Mouse (Mus musculus): ENCODE results near the gene Dnal1. TPM values are rescaled to one million over a fixed set of nuclear protein-coding genes. Genes with fewer than 3 reads are reported as not detected.
A peak's percentile ranks its signal among the peaks of the same experiment; 100 is the strongest.

The Dnal1 gene
- polyA plus RNA-seq, 1 experiment = not detected

DNA sequence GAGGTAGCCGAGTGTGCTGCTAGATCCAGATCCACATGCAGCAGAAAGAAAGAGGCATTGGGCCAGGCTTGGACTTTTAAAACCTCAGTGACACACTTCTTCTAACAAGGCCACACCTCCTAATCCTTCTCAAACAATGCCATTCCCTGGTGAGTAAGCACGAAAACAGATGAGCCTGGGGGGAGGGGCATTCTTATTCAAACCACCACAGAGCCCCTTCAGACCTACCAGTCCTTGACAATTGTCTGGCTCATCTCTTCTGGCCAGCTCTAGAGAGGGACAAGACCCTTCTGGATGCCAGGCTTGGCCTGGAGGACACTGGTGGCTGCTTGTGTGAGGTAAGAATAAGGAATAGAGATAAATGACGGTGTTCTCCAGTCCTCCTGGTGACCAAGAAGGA is 72.4 kb downstream of the Dnal1 start:
- H3K4me1 ChIP-seq (ENCODE audit: control insufficient read depth) = peaks cover 78% of the 10 kb centered on the region
- peaks cover 9% of the 10 kb centered on the region for H3K9me3 ChIP-seq (ENCODE audit: control insufficient read depth, low read length)
- H3K36me3 ChIP-seq (ENCODE audit: control insufficient read depth) = peaks cover 97% of the 10 kb centered on the region
- no peak for TF ChIP-seq GATA1 (IDR thresholded peaks at IDR 0.05; ENCODE audit: low read length)
- TF ChIP-seq TAL1 (IDR thresholded peaks at IDR 0.05; ENCODE audit: low read length) = no peak
- H3K4me3 ChIP-seq (replicated peaks) = no peak overlapping the region
- H3K27me3 ChIP-seq (ENCODE audit: control insufficient read depth) = no peaks in the 10 kb centered on the region

DNA sequence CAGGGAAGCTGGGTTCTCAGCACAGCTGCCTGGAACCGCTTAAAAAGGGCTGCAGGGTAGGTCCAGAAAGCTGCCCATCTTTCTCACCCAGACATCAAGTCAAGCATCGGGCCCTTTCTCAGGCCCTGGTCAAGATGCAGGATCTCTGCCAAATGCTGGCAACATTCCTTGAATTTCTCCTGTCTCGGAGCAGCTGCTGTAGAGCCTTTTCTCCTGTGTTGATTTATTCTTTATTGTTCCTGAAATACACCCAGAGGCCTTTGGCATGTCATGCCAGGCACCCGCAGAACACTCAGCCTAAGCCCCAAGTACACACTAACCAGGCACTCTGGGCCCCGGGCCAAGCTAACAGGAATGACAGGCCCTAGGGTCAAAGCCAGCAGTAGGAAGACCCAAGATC is 72.8 kb downstream of the Dnal1 start:
- TF ChIP-seq TAL1 (IDR thresholded peaks at IDR 0.05; ENCODE audit: low read length) = no peak
- TF ChIP-seq GATA1 (IDR thresholded peaks at IDR 0.05; ENCODE audit: low read length) = no peak
- Histone ChIP-seq H3K36me3 (ENCODE audit: control insufficient read depth) (peaks cover 97% of the 10 kb centered on the region), H3K4me3 (replicated peaks) (no peak overlapping the region), H3K4me1 (ENCODE audit: control insufficient read depth) (peaks cover 78% of the 10 kb centered on the region), H3K9me3 (ENCODE audit: control insufficient read depth, low read length) (peaks cover 9% of the 10 kb centered on the region), H3K27me3 (ENCODE audit: control insufficient read depth) (no peaks in the 10 kb centered on the region)

DNA sequence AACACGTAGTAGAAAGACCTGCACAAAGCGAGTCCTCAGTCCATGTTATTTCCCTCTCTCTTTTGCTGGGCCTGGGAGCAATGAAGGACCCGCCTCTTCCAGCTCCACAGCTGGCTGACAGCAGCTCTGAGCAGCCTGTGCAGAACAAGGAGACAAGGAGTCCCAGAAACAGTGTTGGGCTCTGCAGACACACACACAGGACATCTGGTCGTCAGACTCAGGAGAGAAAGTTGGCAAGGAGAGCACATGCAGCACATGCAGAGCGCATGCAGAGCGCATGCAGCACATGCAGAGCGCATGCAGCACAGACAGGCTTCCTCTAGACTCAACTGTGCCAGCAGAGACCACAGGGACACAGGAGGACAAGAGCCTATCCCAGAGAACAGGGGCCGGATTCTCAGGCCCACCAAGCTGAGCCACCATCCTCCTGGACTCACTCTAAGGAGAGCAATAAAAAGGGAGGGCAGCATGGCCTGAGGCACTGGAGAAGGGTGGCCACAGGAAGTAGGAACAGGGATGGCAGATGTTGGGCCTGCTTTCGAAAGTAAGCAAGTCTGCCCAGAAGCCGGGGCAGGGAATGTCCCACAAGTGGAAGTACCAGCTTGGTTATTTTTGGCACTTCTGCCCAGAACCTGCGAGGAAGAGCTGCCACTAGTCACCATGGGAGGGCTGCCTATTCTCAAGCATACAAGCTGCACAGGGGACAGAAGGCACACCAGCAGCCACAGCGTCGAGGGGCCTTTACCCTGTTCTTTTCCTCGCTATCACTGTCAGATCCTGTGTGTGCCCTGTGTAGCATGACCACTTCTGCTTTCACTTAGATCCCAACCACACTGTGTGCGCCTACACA is 73.8 kb downstream of the Dnal1 start:
- Histone ChIP-seq H3K4me1 (ENCODE audit: control insufficient read depth) (peaks cover 80% of the 10 kb centered on the region), H3K27me3 (ENCODE audit: control insufficient read depth) (no peaks in the 10 kb centered on the region), H3K36me3 (ENCODE audit: control insufficient read depth) (peaks cover 91% of the 10 kb centered on the region), H3K9me3 (ENCODE audit: control insufficient read depth, low read length) (peaks cover 9% of the 10 kb centered on the region), H3K4me3 (replicated peaks) (no peak overlapping the region)
- TF ChIP-seq TAL1 (IDR thresholded peaks at IDR 0.05; ENCODE audit: low read length) (no peak), GATA1 (IDR thresholded peaks at IDR 0.05; ENCODE audit: low read length) (no peak)

DNA sequence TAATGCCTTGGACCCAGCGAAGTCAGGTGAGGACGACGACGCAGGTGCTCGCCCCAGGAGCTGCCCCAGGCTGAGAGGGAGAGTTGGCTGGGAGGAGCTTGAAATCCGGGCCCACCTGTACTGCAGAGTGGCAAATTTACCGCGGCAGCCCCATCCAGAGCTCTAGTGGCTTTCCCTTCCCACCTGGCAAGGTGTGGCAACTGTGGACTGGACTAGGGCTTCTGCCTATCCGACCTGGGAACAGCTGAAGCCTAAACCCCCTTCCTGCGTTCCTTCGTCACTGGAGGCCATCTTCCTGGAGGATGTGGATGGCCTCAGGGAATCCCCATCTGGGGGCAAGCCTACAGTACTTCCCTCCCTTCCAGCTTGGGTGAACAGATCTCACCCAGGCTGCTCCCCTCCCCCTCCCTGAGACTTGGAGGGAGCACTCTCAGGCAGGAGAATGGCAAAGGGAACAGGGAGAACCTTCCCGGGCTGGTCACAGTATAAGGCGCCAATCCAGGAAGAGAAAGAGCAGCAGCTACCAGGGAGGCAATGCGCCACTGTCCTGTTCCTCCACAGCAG is 74.8 kb downstream of the Dnal1 start:
- Histone ChIP-seq H3K4me3 (replicated peaks) (peak overlapping the region; percentile 6), H3K27me3 (ENCODE audit: control insufficient read depth) (no peaks in the 10 kb centered on the region), H3K4me1 (ENCODE audit: control insufficient read depth) (peaks cover 80% of the 10 kb centered on the region), H3K36me3 (ENCODE audit: control insufficient read depth) (peaks cover 81% of the 10 kb centered on the region), H3K9me3 (ENCODE audit: control insufficient read depth, low read length) (peaks cover 9% of the 10 kb centered on the region)
- no peak for TF ChIP-seq GATA1 (IDR thresholded peaks at IDR 0.05; ENCODE audit: low read length)
- TF ChIP-seq TAL1 (IDR thresholded peaks at IDR 0.05; ENCODE audit: low read length) = no peak

DNA sequence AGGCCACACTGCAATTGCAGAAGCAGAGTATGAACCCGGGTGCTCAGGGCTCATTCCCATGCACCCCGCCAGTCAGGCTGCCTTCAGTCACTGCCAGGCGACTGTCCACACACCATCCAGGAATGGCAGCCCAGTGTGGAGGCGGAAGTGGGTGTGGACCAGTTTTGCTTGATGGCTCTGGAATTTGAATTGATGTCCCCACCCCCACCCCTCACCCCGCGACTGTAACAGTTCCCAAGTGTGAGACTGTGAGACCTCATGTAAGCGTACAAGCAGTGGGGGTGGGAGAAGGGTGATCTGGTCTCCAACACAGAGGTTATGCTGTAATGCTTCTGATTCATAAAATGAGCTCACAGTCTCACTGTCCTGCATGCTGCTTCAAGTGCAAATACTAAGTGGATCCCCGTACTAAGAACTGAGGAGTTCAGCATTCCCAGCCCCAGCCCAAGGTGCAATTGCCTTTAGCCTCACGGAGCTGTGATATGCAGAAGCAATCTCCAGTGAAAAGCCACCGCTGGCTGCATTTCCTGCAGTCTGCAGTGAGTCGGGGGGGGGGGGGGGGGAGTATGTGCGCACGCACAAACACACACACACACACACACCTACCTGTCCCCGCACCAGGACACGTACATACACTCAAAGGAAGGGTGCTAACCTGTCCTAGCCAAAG is 76.1 kb downstream of the Dnal1 start:
- H3K36me3 ChIP-seq (ENCODE audit: control insufficient read depth) = peaks cover 68% of the 10 kb centered on the region
- peak overlapping the region; percentile 88 for H3K4me3 ChIP-seq (replicated peaks)
- no peaks in the 10 kb centered on the region for H3K27me3 ChIP-seq (ENCODE audit: control insufficient read depth)

DNA sequence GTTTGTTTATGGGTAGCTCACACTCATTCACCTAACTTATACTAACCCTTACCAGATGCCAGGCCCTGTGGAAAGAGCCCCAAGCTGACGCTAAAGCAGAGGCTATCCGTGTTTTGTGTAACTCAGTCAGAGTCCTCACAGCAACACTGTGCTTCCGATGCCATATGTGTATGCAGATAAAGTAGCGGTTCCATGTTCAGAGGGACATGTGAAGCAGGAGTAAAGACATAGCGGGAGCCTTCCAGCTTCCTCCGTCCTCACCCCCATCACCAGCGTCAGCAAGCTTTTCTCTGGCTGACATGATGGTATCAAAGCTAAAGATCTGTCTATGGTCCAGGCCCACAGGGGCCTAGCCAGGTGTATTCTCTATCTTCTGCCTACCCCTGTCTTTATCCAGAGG is 77.0 kb downstream of the Dnal1 start:
- peak overlapping the region; percentile 88 for H3K4me3 ChIP-seq (replicated peaks)
- peaks cover 66% of the 10 kb centered on the region for H3K36me3 ChIP-seq (ENCODE audit: control insufficient read depth)
- TF ChIP-seq GATA1 (IDR thresholded peaks at IDR 0.05; ENCODE audit: low read length) = no peak
- no peak; the same call in 2 of the 3 replicates for TF ChIP-seq TAL1 (IDR thresholded peaks at IDR 0.05; ENCODE audit: low read length)
- H3K4me1 ChIP-seq (ENCODE audit: control insufficient read depth) = peaks cover 88% of the 10 kb centered on the region
- peaks cover 9% of the 10 kb centered on the region for H3K9me3 ChIP-seq (ENCODE audit: control insufficient read depth, low read length)
- no peaks in the 10 kb centered on the region for H3K27me3 ChIP-seq (ENCODE audit: control insufficient read depth)

More for the DNA sequence above, 76.1 kb downstream of the Dnal1 start:
- peaks cover 9% of the 10 kb centered on the region for H3K9me3 ChIP-seq (ENCODE audit: control insufficient read depth, low read length)
- TF ChIP-seq TAL1 (IDR thresholded peaks at IDR 0.05; ENCODE audit: low read length) (no peak), GATA1 (IDR thresholded peaks at IDR 0.05; ENCODE audit: low read length) (no peak)
- peaks cover 86% of the 10 kb centered on the region for H3K4me1 ChIP-seq (ENCODE audit: control insufficient read depth)

DNA sequence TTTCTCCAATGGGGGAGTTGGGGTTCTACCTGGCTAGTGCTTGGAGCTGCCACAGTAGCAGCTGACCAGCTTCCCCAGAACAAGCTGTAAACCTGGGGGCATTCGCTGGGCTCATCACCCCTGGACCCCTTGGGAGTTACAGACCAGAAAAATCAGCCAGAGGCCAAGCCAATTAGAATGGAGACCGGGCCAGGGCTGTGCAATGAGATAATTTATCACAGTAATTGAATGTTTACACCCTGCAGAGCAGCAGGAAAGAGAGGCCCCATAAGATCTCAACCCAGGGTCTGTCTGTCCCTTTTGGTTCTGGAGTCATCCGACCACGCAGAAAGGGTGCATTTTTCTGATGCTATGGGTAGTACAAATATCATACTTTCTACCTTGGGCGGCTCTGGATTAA is 77.6 kb downstream of the Dnal1 start:
- H3K4me1 ChIP-seq (ENCODE audit: control insufficient read depth) = peaks cover 89% of the 10 kb centered on the region

DNA sequence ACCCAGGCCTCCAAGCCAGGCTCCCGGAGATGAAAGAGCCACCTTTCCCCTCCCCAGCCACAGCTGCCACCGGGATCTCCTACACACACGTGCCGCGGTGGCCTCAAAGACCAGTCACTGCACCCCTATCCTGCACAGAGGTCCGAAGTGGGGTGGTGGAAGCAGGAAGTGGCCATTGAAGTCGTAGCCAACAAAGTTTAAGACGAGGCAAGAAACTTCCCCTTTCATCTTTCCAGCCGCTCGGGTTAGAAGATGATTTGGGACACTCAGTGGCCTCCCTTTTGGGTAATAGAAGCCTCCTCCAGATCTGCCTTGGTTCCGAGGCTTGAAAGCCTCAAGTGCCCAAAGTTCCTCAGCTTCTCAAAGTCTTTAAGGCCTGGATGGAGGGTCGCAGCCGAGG is 78.1 kb downstream of the Dnal1 start:
- Histone ChIP-seq H3K9me3 (ENCODE audit: control insufficient read depth, low read length) (no peaks in the 10 kb centered on the region; the same call in 1 of the 2 replicates), H3K36me3 (ENCODE audit: control insufficient read depth) (peaks cover 59% of the 10 kb centered on the region), H3K4me3 (replicated peaks) (peak overlapping the region; percentile 88), H3K27me3 (ENCODE audit: control insufficient read depth) (no peaks in the 10 kb centered on the region), H3K4me1 (ENCODE audit: control insufficient read depth) (peaks cover 87% of the 10 kb centered on the region)
- no peak for TF ChIP-seq GATA1 (IDR thresholded peaks at IDR 0.05; ENCODE audit: low read length)
- no peak for TF ChIP-seq TAL1 (IDR thresholded peaks at IDR 0.05; ENCODE audit: low read length)

More for the DNA sequence above, 77.6 kb downstream of the Dnal1 start:
- Histone ChIP-seq H3K9me3 (ENCODE audit: control insufficient read depth, low read length) (peaks cover 4% of the 10 kb centered on the region), H3K27me3 (ENCODE audit: control insufficient read depth) (no peaks in the 10 kb centered on the region), H3K36me3 (ENCODE audit: control insufficient read depth) (peaks cover 64% of the 10 kb centered on the region), H3K4me3 (replicated peaks) (peak overlapping the region; percentile 88)
- TF ChIP-seq TAL1 (IDR thresholded peaks at IDR 0.05; ENCODE audit: low read length) = no peak
- no peak for TF ChIP-seq GATA1 (IDR thresholded peaks at IDR 0.05; ENCODE audit: low read length)

All from erythroblast, embryonic 14.5 days (primary cell).